Mouse (Mus musculus): ENCODE data around the gene Rnf111.

DNA sequence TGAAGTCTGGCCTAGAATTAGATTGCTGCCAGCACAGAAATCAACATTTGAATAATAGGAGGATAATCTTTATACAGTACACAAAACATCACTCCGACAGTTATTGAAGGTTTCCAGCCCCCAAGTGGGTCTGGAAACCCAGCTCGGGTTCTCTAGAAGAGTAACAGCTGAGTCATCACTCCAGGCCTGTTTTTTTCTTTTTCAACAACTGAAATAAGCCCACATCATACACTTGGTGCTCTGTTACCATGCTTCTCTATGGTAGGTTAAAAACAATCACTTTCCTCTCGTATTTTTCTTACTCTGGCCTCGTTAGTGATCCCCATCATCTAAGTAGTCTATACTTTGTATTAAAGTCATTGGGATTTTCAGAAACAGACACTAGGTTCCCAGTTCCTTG lies 44.8 kb upstream of the Rnf111 start:
- TF ChIP-seq CTCF (IDR thresholded peaks at IDR 0.05) = no peak
- TF ChIP-seq EP300 (IDR thresholded peaks at IDR 0.05) = no peak

Data from lung, postnatal 0 days (tissue).